8 mouse cellular contexts compared by ENCODE assay signal in genomic region chr15:98990669-98991539, GRCm38 (mm10). TPM values are rescaled to one million over a fixed set of nuclear protein-coding genes. Genes with fewer than 3 reads are reported as not detected.
DNase-seq lines count a peak whose midpoint lies in the region; ATAC-seq and TF ChIP-seq lines count a peak whose summit lies in the region.

No protein-coding gene starts in this region.

- 34% methylated on average over 15 of the region's 15 CpGs for WGBS in lung, embryonic 16.5 days
- WGBS in lung, adult 2 months: 43% methylated on average over 15 of the region's 15 CpGs
- WGBS in embryonic facial prominence, embryonic 13.5 days: 21% methylated on average over 15 of the region's 15 CpGs
- WGBS in limb, embryonic 12.5 days: 34% methylated on average over 15 of the region's 15 CpGs

- H3K9ac ChIP-seq in lung, embryonic 16.5 days (ENCODE audit: low read length): peak overlapping the region; percentile 46
- H3K9ac ChIP-seq in embryonic facial prominence, embryonic 13.5 days: peak overlapping the region; percentile 55
- H3K9ac ChIP-seq in limb, embryonic 12.5 days (replicated peaks): peak overlapping the region; percentile 35; the same call in 1 of the 2 replicates

- no peaks in the 10 kb centered on the region for H3K9me3 ChIP-seq in lung, embryonic 16.5 days (ENCODE audit: control insufficient read depth, low read length)
- no peaks in the 10 kb centered on the region for H3K9me3 ChIP-seq in embryonic facial prominence, embryonic 13.5 days
- H3K9me3 ChIP-seq in limb, embryonic 12.5 days: no peaks in the 10 kb centered on the region

- H3K36me3 ChIP-seq in lung, embryonic 16.5 days (ENCODE audit: control insufficient read depth, insufficient read depth, low read length): no peaks in the 10 kb centered on the region
- no peaks in the 10 kb centered on the region for H3K36me3 ChIP-seq in embryonic facial prominence, embryonic 13.5 days
- no peaks in the 10 kb centered on the region for H3K36me3 ChIP-seq in limb, embryonic 12.5 days

- TF ChIP-seq POLR2A in lung, adult 2 months (IDR thresholded peaks at IDR 0.05; ENCODE audit: borderline replicate concordance, extremely low read depth, low read depth, low read length): no peak

- H3K27ac ChIP-seq in lung, embryonic 16.5 days (ENCODE audit: low read length): no peak overlapping the region
- H3K27ac ChIP-seq in embryonic facial prominence, embryonic 13.5 days: peak overlapping the region; percentile 91
- no peak overlapping the region for H3K27ac ChIP-seq in limb, embryonic 12.5 days

- H3K4me1 ChIP-seq in lung, embryonic 16.5 days (replicated peaks; ENCODE audit: control insufficient read depth, insufficient read depth, low read length): peaks cover 44% of the 10 kb centered on the region
- peaks cover 2% of the 10 kb centered on the region; the same call in 1 of the 2 replicates for H3K4me1 ChIP-seq in lung, adult 2 months (ENCODE audit: control insufficient read depth, insufficient read depth, low read length)
- H3K4me1 ChIP-seq in embryonic facial prominence, embryonic 13.5 days: peaks cover 62% of the 10 kb centered on the region
- peaks cover 63% of the 10 kb centered on the region for H3K4me1 ChIP-seq in limb, embryonic 12.5 days (replicated peaks)

- TF ChIP-seq CTCF in lung, adult 2 months (IDR thresholded peaks at IDR 0.05; ENCODE audit: insufficient read depth, low read length): no peak

- H3K4me3 ChIP-seq in lung, embryonic 16.5 days (ENCODE audit: low read length): no peak overlapping the region
- no peak overlapping the region for H3K4me3 ChIP-seq in lung, adult 2 months (replicated peaks; ENCODE audit: extremely low read depth, low read depth, low read length)
- H3K4me3 ChIP-seq in embryonic facial prominence, embryonic 13.5 days: no peak overlapping the region
- no peak overlapping the region for H3K4me3 ChIP-seq in limb, embryonic 12.5 days (replicated peaks)

- no peak for ATAC-seq in lung, embryonic 16.5 days (ENCODE audit: low read depth)
- no peak for ATAC-seq in embryonic facial prominence, embryonic 13.5 days (ENCODE audit: insufficient number of reproducible peaks, insufficient read depth, low FRiP score, low TSS enrichment, low read depth)
- ATAC-seq in limb, embryonic 12.5 days (ENCODE audit: insufficient number of reproducible peaks, insufficient read depth, low FRiP score, low TSS enrichment, low read depth): no peak

- DNase-seq in lung, adult 2 months: no peak
- peak; percentile 81 for DNase-seq in testis, postnatal 10 days (ENCODE audit: low spot score)
- no peak for DNase-seq in layer of hippocampus, postnatal 14 days (ENCODE audit: low spot score in 2 of 2)
- no peak for DNase-seq in Muller cell, postnatal 12 days (ENCODE audit: inconsistent ontology term)
- DNase-seq in right cerebral cortex, postnatal 36 days (ENCODE audit: low spot score in 2 of 2): no peak

- H3K27me3 ChIP-seq in lung, embryonic 16.5 days (ENCODE audit: control insufficient read depth, insufficient read depth, low read depth, low read length): no peaks in the 10 kb centered on the region
- H3K27me3 ChIP-seq in embryonic facial prominence, embryonic 13.5 days: no peaks in the 10 kb centered on the region
- H3K27me3 ChIP-seq in limb, embryonic 12.5 days: no peaks in the 10 kb centered on the region

- no peak overlapping the region; the same call in 1 of the 2 replicates for H3K4me2 ChIP-seq in lung, embryonic 16.5 days (ENCODE audit: low read depth, low read length)
- peak overlapping the region; percentile 39 for H3K4me2 ChIP-seq in embryonic facial prominence, embryonic 13.5 days
- H3K4me2 ChIP-seq in limb, embryonic 12.5 days: peak overlapping the region; percentile 23; the same call in 1 of the 2 replicates

RNA-seq across cellular contexts. Expression of gene Tuba1a, which starts 37.4 kb away (rescaled TPM):
- polyA plus RNA-seq in lung, embryonic 16.5 days (2015; fragmentation: Nextera tagmentation; extraction: Ambion mirVana): 870 and 906 TPM in 2 replicates
- polyA plus RNA-seq in lung, adult 2 months (2012; rRNA removed): 617 and 959 TPM in 2 replicates
- 1,291 and 1,480 TPM in 2 replicates for polyA plus RNA-seq in embryonic facial prominence, embryonic 13.5 days (2015; fragmentation: Nextera tagmentation; extraction: Ambion mirVana)
- 1,314 and 1,328 TPM in 2 replicates for polyA plus RNA-seq in limb, embryonic 12.5 days (2016; fragmentation: Nextera tagmentation; extraction: Ambion mirVana)
- 1,000 to 10,000 TPM; 2,120 to 2,322 TPM for total RNA-seq in layer of hippocampus, postnatal 14 days (2021)

RNA-seq across cellular contexts. Expression of gene Gm49450, which starts 37.6 kb away (rescaled TPM):
- not detected in 2 replicates for polyA plus RNA-seq in lung, embryonic 16.5 days (2015; fragmentation: Nextera tagmentation; extraction: Ambion mirVana)
- 0.17 and 298 TPM in 2 replicates for polyA plus RNA-seq in lung, adult 2 months (2012; rRNA removed)
- polyA plus RNA-seq in embryonic facial prominence, embryonic 13.5 days (2015; fragmentation: Nextera tagmentation; extraction: Ambion mirVana): not detected in 2 replicates
- polyA plus RNA-seq in limb, embryonic 12.5 days (2016; fragmentation: Nextera tagmentation; extraction: Ambion mirVana): not detected in 2 replicates
- total RNA-seq in layer of hippocampus, postnatal 14 days (2021): not detected

RNA-seq across cellular contexts. Expression of gene Tuba1c, which starts 38.8 kb away (rescaled TPM):
- polyA plus RNA-seq in lung, embryonic 16.5 days (2015; fragmentation: Nextera tagmentation; extraction: Ambion mirVana): 226 and 230 TPM in 2 replicates
- polyA plus RNA-seq in lung, adult 2 months (2012; rRNA removed): 72.7 and 91.7 TPM in 2 replicates
- 109 and 124 TPM in 2 replicates for polyA plus RNA-seq in embryonic facial prominence, embryonic 13.5 days (2015; fragmentation: Nextera tagmentation; extraction: Ambion mirVana)
- 128 and 135 TPM in 2 replicates for polyA plus RNA-seq in limb, embryonic 12.5 days (2016; fragmentation: Nextera tagmentation; extraction: Ambion mirVana)
- total RNA-seq in layer of hippocampus, postnatal 14 days (2021): 100 to 1,000 TPM; 119 to 162 TPM

RNA-seq across cellular contexts. Expression of gene Tuba1b, which starts 56.5 kb away (rescaled TPM):
- polyA plus RNA-seq in lung, embryonic 16.5 days (2015; fragmentation: Nextera tagmentation; extraction: Ambion mirVana): 1,812 and 1,892 TPM in 2 replicates
- 1,081 and 1,265 TPM in 2 replicates for polyA plus RNA-seq in lung, adult 2 months (2012; rRNA removed)
- polyA plus RNA-seq in embryonic facial prominence, embryonic 13.5 days (2015; fragmentation: Nextera tagmentation; extraction: Ambion mirVana): 1,422 and 1,651 TPM in 2 replicates
- polyA plus RNA-seq in limb, embryonic 12.5 days (2016; fragmentation: Nextera tagmentation; extraction: Ambion mirVana): 1,691 and 1,695 TPM in 2 replicates
- 100 to 1,000 TPM; 661 to 671 TPM for total RNA-seq in layer of hippocampus, postnatal 14 days (2021)
